Mouse (Mus musculus) neutrophil, adult 5-6 weeks (primary cell): ENCODE results near the gene Gm21865. TPM values are rescaled to one million over a fixed set of nuclear protein-coding genes. Genes with fewer than 3 reads are reported as not detected.
"Not testable (repeated sequence)": the region's sequence is repeated elsewhere in the genome, so short reads cannot be mapped to it uniquely, and the experiment has no call there.

Experiments used
- ATAC-seq: fragments of 151-379, 151-347 bp; 2 replicates; pipeline ENCODE4 v1.8.0; 2017; ENCODE audit warnings: mild to moderate bottlenecking, moderate TSS enrichment; ENCODE audit not compliant: insufficient number of reproducible peaks, poor library complexity, low FRiP score, severe bottlenecking; ENCODE audit errors: extremely low read depth
- total RNA-seq: library from RNA; stranded (forward); fragments of 200-1000 nt; gene quantifications from 2 replicates; pipeline ENCODE4 v1.2.3, GENCODE M21; 2017

The Gm21865 gene
- total RNA-seq = not detected in 2 replicates

DNA sequence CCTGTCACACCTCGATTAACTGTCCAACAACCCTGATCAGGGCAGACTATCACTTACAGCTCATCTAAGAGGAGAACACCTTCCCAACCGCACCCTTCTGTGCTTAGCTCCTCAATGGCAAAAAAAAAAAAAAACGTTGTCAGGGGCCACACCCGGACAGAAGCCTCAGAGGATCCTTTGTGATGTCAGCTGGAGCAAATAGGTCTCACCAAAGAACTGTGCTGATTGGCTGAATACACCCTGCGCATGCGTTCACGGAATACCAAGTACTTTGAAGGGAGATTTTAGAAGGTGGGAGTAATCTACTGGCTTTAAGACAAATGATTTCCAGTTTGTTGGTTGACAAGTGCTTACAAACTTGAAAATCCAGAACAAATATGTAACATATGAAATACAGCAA is at the start of gene Gm21865:
Gene Gm21865, minus strand, starts transcription at position 101 of the 400 bp plus-strand sequence.
- ATAC-seq = not testable (repeated sequence)

Other genes with a start within 250 kb of the Gm21865 start
- not detected in 2 replicates for gene Gm21882, start 64.6 kb upstream of the Gm21865 start, total RNA-seq